Mouse (Mus musculus): Measurements from ENCODE around the gene Nt5c1b.

DNA sequence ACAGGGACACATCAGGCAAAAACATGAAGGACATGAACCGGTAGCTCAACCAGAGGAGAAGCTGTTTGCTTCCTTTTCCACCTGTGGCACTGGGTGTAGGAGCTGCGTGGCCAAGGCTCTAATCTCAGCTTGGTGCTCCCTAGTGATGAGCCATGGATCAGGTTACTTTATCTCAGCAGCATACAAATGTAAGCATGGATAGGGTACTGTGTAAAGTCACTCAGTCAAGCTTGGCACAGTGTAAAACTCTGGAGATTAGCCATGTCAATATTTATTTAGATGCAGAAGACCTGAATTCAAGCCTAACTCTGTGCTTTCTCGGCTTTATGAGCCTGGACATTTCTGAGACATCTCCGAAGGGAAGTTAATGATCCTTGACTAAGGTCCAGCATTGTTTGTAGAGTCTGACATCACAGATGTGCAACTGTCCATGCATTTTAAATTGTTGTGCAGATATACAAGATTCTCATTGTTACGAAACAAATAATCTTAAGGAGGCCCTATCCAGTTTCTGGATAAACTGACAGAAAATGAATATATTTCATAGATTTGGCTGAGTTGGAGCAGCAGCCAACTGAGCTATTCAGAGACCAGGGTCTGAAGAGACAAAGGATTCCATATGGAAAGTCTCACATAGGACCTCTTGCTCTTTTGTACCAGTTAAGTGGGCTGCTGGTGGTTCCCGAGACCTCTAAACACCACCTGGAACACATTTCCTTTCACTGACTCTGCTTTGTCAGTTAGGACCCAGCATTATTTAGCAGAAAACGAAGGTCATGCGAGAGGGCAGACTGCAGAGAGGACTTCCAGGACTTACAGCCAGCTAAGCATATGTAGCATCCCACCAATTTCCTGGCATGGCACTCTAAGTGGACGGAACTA is 56.5 kb downstream of the Nt5c1b start:
- no peak for TF ChIP-seq POLR2A (IDR thresholded peaks at IDR 0.05; ENCODE audit: insufficient read depth, low read depth, low read length)
- TF ChIP-seq CTCF (IDR thresholded peaks at IDR 0.05), result no peak
- TF ChIP-seq EP300 (IDR thresholded peaks at IDR 0.05; ENCODE audit: insufficient read depth, low read depth, low read length), result no peak

Measured in heart, adult 2 months (tissue).